Mouse (Mus musculus) large intestine, adult 2 months (tissue): Measurements from ENCODE around the gene Gm44579. TPM values are rescaled to one million over a fixed set of nuclear protein-coding genes. Genes with fewer than 3 reads are reported as not detected.

Experiments
- DNase-seq: peaks from one replicate; pipeline ENCODE4 v3.0.0-alpha.2; 2012; ENCODE audit warnings: low read depth, low spot score
- WGBS: fragments of 180-500 bp; shearing (Covaris S2); methylation state at CpG from one replicate; pipeline ENCODE4 v1.1.7; 2018; 5-methylcytosine and 5-hydroxymethylcytosine counted together
- polyA plus RNA-seq: library from polyadenylated mRNA; depleted of rRNA; stranded (reverse); fragments of >200 nt; gene quantifications from 2 replicates; pipeline ENCODE4 v1.2.3, GENCODE M21; 2012; rRNA removed

Gene Gm44579
- 0.07 TPM in 1 of 2 replicates, not detected in the other for polyA plus RNA-seq

GRCm38 (mm10) chr15:98220877-98221276, at the start of gene Gm44579, which contains the start of gene Olfr287:
TSS of gene Gm44579 (minus strand) at chr15:98220977.
TSS of gene Olfr287 (minus strand) at chr15:98221056.
- WGBS: 59% methylated on average over 4 of the region's 4 CpGs
- no peak for DNase-seq

- DNase-seq: no peak
- 80% methylated on average over 7 of the region's 7 CpGs for WGBS
Measured at GRCm38 (mm10) chr15:98257776-98258175, 37.0 kb upstream of the Gm44579 start.

GRCm38 (mm10) chr15:98257193-98257592, 36.4 kb upstream of the Gm44579 start, which contains the start of gene H1fnt:
TSS of gene H1fnt (minus strand) at chr15:98257293.
- WGBS: 88% methylated on average over 8 of the region's 8 CpGs

GRCm38 (mm10) chr15:98256271-98256670, 35.5 kb upstream of the Gm44579 start:
- 91% methylated on average over 13 of the region's 13 CpGs for WGBS
- DNase-seq: no peak

More at GRCm38 (mm10) chr15:98257193-98257592, 36.4 kb upstream of the Gm44579 start, which contains the start of gene H1fnt:
- no peak for DNase-seq

GRCm38 (mm10) chr15:98235442-98235841, 14.7 kb upstream of the Gm44579 start:
- 81% methylated on average over 4 of the region's 4 CpGs for WGBS
- DNase-seq: no peak

GRCm38 (mm10) chr15:98234350-98234749, 13.6 kb upstream of the Gm44579 start, which contains the start of gene Olfr286:
TSS of gene Olfr286 (minus strand) at chr15:98234450.
- WGBS: 81% methylated on average over 4 of the region's 4 CpGs
- DNase-seq: no peak

GRCm38 (mm10) chr15:98226096-98226495, 5.3 kb upstream of the Gm44579 start:
- DNase-seq: no peak
- WGBS: 80% methylated on average over 7 of the region's 7 CpGs

GRCm38 (mm10) chr15:98225610-98226009, 4.8 kb upstream of the Gm44579 start:
- WGBS: 54% methylated on average over 16 of the region's 16 CpGs
- no peak for DNase-seq

- no peak for DNase-seq
Measured at GRCm38 (mm10) chr15:98222377-98222776, 1.6 kb upstream of the Gm44579 start.

GRCm38 (mm10) chr15:98214130-98214529, 6.6 kb downstream of the Gm44579 start:
- no peak for DNase-seq
- WGBS: 57% methylated on average over 5 of the region's 5 CpGs

- WGBS: 57% methylated on average over 5 of the region's 5 CpGs
- no peak for DNase-seq
Measured at GRCm38 (mm10) chr15:98213336-98213870, 7.4 kb downstream of the Gm44579 start.

GRCm38 (mm10) chr15:98209676-98210075, 11.1 kb downstream of the Gm44579 start:
- DNase-seq: no peak
- 58% methylated on average over 7 of the region's 7 CpGs for WGBS

GRCm38 (mm10) chr15:98195442-98195841, 25.3 kb downstream of the Gm44579 start, which contains the start of gene Olfr288:
TSS of gene Olfr288 (minus strand) at chr15:98195542.
- no peak for DNase-seq
- WGBS: 58% methylated on average over 3 of the region's 3 CpGs

GRCm38 (mm10) chr15:98184456-98184855, 36.3 kb downstream of the Gm44579 start:
- DNase-seq: no peak
- 35% methylated on average over 4 of the region's 4 CpGs for WGBS

GRCm38 (mm10) chr15:98181856-98182570, 38.8 kb downstream of the Gm44579 start:
- WGBS: 67% methylated on average over 12 of the region's 12 CpGs
- no peak for DNase-seq

- 1% methylated on average over 30 of the region's 30 CpGs for WGBS
- peak; percentile 57 for DNase-seq
Measured at GRCm38 (mm10) chr15:98181132-98181711, 39.6 kb downstream of the Gm44579 start.

GRCm38 (mm10) chr15:98180567-98181131, 40.1 kb downstream of the Gm44579 start:
- WGBS: 13% methylated on average over 26 of the region's 26 CpGs
- no peak for DNase-seq

- WGBS: 30% methylated on average over 3 of the region's 3 CpGs
- no peak for DNase-seq
Measured at GRCm38 (mm10) chr15:98177320-98177719, 43.5 kb downstream of the Gm44579 start.

GRCm38 (mm10) chr15:98173821-98174220, 47.0 kb downstream of the Gm44579 start:
- 34% methylated on average over 8 of the region's 8 CpGs for WGBS
- DNase-seq: no peak

GRCm38 (mm10) chr15:98172113-98172512, 48.7 kb downstream of the Gm44579 start:
- no peak for DNase-seq
- WGBS: 31% methylated on average over 5 of the region's 5 CpGs
